Mouse (Mus musculus): ENCODE results near the gene Nmur1. TPM values are rescaled to one million over a fixed set of nuclear protein-coding genes. Genes with fewer than 3 reads are reported as not detected.

Nmur1 gene
- total RNA-seq, 2 experiments from 2014 or later, result not detected

- DNase-seq (ENCODE audit: low spot score in 2 of 2), result no peak
Measured at GRCm38 (mm10) chr1:86414715-86415114, 11.3 kb downstream of the Nmur1 start.

- DNase-seq (ENCODE audit: low spot score in 2 of 2), result no peak
Measured at GRCm38 (mm10) chr1:86409476-86409875, 16.6 kb downstream of the Nmur1 start.

- no peak for DNase-seq (ENCODE audit: low spot score in 2 of 2)
Measured at GRCm38 (mm10) chr1:86408515-86408914, 17.5 kb downstream of the Nmur1 start.

DNA sequence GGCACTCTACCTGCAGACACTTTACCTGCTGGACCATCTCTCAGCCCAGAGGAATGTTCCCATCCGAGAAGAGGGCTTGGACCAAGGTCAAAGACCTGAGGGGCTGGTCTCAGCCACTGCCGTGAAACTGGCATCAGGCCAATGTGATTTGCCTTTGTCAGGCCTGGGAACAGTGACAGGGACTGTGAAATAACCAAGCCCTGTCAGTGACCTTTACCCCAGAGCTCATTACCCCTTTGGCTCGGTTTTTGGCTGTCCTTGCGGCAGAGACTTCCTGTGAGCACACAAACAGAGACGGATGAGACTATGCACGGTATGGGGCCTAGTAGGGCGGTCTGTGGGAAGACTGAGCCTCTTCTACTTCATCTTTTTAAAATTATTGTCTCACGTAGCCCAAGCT is 19.1 kb downstream of the Nmur1 start:
- DNase-seq (ENCODE audit: low spot score in 2 of 2), result no peak

DNA sequence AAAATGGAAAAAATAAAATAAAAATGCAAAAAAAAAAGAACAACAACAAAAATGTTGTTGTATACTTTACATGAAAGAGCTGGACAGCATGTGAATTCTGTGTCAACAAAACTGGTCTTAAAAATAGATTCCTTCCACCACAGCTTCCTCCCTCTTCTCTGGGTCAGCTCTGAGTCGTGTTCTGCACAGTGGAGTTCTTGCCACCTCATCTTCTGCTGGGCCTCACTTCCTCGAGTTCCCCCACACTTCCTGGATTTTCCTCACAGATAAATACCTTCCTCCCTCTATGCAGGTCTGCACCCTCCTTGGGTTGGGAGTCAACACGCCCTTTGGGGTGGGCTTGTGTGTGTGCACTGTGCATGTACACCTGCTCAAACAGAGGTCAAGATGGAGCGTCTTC is 19.7 kb downstream of the Nmur1 start:
- DNase-seq (ENCODE audit: low spot score in 2 of 2), result no peak

- DNase-seq (ENCODE audit: low spot score in 2 of 2), result no peak
Measured at GRCm38 (mm10) chr1:86404834-86405233, 21.2 kb downstream of the Nmur1 start.

- DNase-seq (ENCODE audit: low spot score in 2 of 2), result no peak
Measured at GRCm38 (mm10) chr1:86400096-86400754, 25.8 kb downstream of the Nmur1 start.

DNA sequence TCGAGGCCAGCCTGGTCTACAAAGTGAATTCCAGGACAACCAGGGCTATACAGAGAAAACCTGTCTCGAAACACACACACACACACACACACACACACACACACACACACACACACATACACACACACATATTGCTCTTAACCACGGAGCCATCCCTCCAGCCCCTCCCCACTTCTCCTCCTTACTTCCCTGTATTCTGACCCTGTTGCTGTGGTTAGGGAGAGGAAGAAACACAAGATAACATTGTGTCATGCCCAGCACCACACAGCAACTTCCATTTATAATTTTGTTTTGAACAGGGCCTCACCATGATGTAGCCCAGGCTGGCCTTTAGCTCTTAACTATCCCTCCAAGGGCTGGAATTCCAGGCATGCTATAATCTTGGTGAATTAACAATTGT is 26.7 kb downstream of the Nmur1 start:
- DNase-seq (ENCODE audit: low spot score in 2 of 2), result no peak

- DNase-seq (ENCODE audit: low spot score in 2 of 2), result no peak
Measured at GRCm38 (mm10) chr1:86398222-86398621, 27.8 kb downstream of the Nmur1 start.

GRCm38 (mm10) chr1:86397621-86398020 is 28.4 kb downstream of the Nmur1 start:
- DNase-seq (ENCODE audit: low spot score in 2 of 2), result no peak

DNA sequence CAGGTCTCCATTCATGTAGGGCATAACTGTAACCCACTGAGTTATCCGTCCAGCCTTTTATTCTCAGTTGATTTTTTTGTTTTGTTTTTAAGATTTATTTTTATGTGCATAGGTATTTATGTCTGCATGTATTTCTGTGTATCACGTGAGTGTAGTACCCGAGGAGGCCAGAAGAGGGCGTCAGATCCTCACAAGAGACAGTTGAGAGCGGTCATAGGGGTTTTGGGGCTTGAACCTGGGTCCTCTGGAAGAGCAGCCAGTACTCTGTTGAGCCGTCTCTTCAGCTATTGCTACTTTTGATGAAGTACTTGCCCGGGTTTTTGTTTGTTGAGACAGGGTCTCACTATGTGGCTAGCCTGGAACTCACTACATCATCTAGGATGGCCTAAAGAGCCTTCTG is 30.1 kb downstream of the Nmur1 start:
- no peak for DNase-seq (ENCODE audit: low spot score in 2 of 2)

DNA sequence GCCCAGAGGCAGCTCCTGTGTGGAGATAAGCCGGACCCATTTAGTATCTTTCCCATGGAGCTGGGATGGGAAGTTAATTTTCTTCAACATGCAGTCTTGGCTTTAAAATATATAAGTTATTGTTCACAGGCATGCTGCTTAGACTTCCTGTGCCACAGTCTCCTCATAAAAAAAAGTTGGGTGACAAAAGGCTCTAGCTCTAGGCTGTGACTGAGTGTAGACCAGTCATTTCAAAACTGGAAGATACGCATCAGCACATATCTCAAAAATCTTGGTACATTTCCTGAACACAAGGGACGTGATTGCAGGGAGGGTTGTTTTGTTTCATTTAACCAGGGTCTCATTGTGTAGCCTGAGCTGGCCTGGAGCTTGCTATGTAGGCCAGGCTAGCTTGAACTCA is 31.8 kb downstream of the Nmur1 start:
- DNase-seq (ENCODE audit: low spot score in 2 of 2), result no peak

GRCm38 (mm10) chr1:86393219-86393618 is 32.8 kb downstream of the Nmur1 start:
- DNase-seq (ENCODE audit: low spot score in 2 of 2), result no peak

- DNase-seq (ENCODE audit: low spot score in 2 of 2), result no peak
Measured at GRCm38 (mm10) chr1:86391425-86391824, 34.6 kb downstream of the Nmur1 start.

GRCm38 (mm10) chr1:86389230-86389629 is 36.8 kb downstream of the Nmur1 start:
- peak; percentile 64 to 72 for DNase-seq (ENCODE audit: low spot score in 2 of 2)

- DNase-seq (ENCODE audit: low spot score in 2 of 2), result no peak
Measured at GRCm38 (mm10) chr1:86381027-86381426, 45.0 kb downstream of the Nmur1 start.

DNA sequence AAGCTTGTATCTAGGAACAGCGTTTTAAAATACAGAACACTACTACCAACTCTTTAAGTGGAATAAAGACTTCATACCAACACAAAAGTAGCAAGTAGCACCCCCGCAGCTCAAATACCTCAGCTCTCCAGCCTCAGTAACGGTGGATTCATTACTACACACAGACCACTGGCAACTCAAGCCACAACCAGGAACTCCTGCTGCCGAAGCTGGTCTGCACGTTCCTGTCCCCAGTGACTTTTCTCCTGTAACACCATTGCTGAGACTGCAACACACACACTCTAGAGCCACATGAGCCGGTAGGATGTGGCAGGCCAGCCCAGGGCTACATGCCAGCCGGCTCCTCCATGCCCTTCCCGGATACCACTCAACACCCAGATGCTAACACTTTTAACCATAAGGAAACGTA is 46.9 kb downstream of the Nmur1 start:
- DNase-seq (ENCODE audit: low spot score in 2 of 2), result no peak

DNA sequence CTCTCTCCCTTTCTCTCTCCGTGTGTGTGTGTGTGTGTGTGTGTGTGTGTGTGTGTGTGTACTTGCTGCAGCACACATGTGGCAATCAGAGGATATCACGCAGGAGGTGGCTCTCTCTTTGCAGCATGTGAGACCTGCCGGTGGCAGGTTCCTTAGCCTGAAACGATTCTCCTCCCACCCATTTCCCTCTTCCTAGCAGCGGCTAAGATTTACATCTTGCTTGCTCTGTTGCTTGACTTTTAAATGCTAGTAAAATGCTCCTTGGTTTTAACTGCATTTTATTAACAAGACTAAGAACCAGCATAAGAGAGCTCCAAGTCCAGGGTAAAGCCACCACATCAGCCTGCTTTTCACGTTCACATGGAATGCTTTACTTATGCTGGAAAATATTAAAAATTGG is 47.4 kb downstream of the Nmur1 start:
- no peak for DNase-seq (ENCODE audit: low spot score in 2 of 2)

DNA sequence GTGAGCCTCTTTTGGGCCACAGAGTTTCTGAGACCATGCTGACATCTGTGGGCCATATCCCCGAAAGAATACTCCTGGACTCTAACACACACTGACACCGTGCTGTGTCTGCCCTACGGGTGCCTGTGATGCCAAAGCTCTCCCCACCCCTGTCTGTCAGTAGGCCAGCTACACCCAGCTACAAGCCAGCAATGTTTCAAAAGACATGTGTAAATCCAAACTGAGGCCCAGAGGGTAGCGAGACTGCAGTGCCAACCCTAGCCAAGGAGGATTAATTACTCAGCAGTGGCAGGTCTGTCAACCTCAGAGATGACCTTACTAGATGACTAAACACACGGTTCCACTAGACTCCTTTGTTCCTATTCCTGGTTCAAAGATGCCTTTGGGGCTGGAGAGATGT is 49.7 kb downstream of the Nmur1 start:
- DNase-seq (ENCODE audit: low spot score in 2 of 2), result no peak

DNA sequence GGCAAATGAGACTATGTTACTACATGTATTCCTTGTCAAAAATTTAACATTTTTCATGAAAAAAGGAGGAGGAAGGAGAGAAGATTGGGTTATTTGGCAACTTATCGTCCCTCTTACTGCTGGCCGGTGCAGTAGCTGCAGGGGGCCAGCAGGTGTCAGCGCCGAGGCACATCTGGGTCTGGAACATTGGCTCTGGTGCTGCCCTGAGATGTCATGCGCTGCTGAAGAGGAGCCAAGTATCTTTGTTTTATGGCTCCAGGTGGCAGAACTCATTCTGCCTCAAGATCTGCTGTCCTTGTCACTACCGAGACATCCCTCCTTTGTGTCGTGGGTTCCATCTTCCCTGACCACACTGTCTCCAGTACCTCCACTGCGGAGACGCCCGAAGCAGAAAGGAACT is 54.0 kb downstream of the Nmur1 start:
- DNase-seq (ENCODE audit: low spot score in 2 of 2), result no peak

DNA sequence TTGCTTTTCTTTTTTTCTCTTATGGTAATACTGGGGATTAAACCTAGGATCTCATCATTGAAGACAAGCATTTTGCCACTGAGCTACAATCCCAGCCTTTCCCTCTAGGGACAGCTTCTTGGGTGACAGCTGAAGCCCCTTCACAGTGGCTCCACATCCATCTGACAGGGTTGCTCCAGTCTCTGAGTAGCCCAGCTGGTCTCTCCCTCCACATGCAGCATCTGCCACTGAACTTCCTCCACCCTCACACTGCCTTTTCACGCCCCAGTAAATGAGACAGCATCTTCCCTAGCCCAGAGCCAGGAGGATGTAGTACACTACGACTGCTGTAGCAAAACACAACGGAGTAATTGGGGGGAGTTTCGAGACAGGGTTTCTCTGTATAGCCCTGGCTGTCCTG is 57.9 kb downstream of the Nmur1 start:
- no peak for DNase-seq (ENCODE audit: low spot score in 2 of 2)

- DNase-seq (ENCODE audit: low spot score in 2 of 2), result no peak
Measured at GRCm38 (mm10) chr1:86363671-86364070, 62.4 kb downstream of the Nmur1 start.

DNA sequence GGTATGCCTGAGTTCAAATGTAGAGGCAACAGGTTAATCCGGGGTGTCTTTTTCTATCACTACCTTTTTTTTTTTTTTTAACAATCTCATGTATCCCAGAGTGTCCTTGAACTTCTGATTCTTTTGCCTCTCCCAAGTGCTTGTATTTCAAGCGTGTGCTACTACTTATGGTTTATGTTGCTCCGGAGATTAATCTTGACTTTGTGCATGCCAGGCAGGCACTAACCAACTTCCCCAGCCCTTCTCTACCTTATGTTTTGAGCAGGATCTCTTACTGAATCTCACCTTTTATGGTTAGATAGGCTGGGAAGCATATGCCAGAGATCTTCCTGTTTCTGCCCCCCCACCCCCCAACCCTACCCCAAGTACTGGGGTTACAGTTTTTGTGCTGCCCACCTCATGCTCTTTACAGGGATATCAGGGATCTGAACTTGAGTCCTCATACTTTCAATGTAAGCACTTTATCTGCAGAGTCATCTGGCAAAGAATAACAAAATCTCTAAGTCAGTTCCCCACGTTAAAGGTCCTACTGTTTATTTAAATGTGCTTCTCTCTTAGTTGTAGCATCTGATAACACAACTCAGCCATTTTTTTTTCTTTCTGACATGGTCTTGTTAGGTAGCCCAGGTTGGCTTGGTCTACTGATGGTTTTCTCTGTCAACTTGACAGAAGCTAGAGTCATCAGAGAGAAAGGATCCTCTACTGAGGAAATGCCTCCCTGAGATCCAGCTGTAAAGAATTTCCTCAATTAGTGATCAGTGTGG is 64.0 kb downstream of the Nmur1 start:
- no peak for DNase-seq (ENCODE audit: low spot score in 2 of 2)

Data from layer of hippocampus, postnatal 14 days (tissue).